Mouse (Mus musculus) lung, adult 18-20 months (tissue): ENCODE measurements around the gene Arid3b.

Experiments
- DNase-seq, 2 experiments: peaks; one replicate each; pipeline ENCODE4 v3.0.0; 2022; ENCODE audit warnings: mixed read lengths in 2 of 2

Arid3b gene

GRCm38 (mm10) chr9:57829812-57830557, 6.6 kb downstream of the Arid3b start:
- DNase-seq = no peak

- no peak for DNase-seq
These were observed 13.2 kb downstream of the Arid3b start for GRCm38 (mm10) chr9:57823397-57823796.

GRCm38 (mm10) chr9:57822812-57823211, 13.8 kb downstream of the Arid3b start:
- DNase-seq = no peak

GRCm38 (mm10) chr9:57820186-57821080, 16.2 kb downstream of the Arid3b start:
- no peak for DNase-seq

GRCm38 (mm10) chr9:57817220-57817667, 19.3 kb downstream of the Arid3b start:
- DNase-seq = peak; percentile 64 to 77

GRCm38 (mm10) chr9:57814866-57815265, 21.7 kb downstream of the Arid3b start:
- no peak for DNase-seq

GRCm38 (mm10) chr9:57814014-57814413, 22.6 kb downstream of the Arid3b start:
- no peak for DNase-seq

- DNase-seq = no peak
These were observed 24.5 kb downstream of the Arid3b start for GRCm38 (mm10) chr9:57811793-57812733.

- no peak for DNase-seq
These were observed 25.9 kb downstream of the Arid3b start for GRCm38 (mm10) chr9:57810691-57811090.

- no peak for DNase-seq
These were observed 27.8 kb downstream of the Arid3b start for GRCm38 (mm10) chr9:57808771-57809310.

GRCm38 (mm10) chr9:57807174-57807651, 29.4 kb downstream of the Arid3b start:
- no peak for DNase-seq

- no peak for DNase-seq
These were observed 30.5 kb downstream of the Arid3b start for GRCm38 (mm10) chr9:57806066-57806481.

- no peak for DNase-seq
These were observed 31.4 kb downstream of the Arid3b start for GRCm38 (mm10) chr9:57805087-57805737.

- DNase-seq = peak; percentile 40 to 60
These were observed 32.8 kb downstream of the Arid3b start for GRCm38 (mm10) chr9:57803839-57804238.

GRCm38 (mm10) chr9:57803047-57803446, 33.5 kb downstream of the Arid3b start:
- DNase-seq = peak in 1 of 2 experiments; percentile 24

- DNase-seq = peak; percentile 57 to 70
These were observed 36.1 kb downstream of the Arid3b start for GRCm38 (mm10) chr9:57800325-57800975.

GRCm38 (mm10) chr9:57798725-57799253, 37.8 kb downstream of the Arid3b start:
- DNase-seq = peak; percentile 35 to 52

- no peak for DNase-seq
These were observed 39.1 kb downstream of the Arid3b start for GRCm38 (mm10) chr9:57797456-57797855.

- DNase-seq = no peak
These were observed 46.9 kb downstream of the Arid3b start for GRCm38 (mm10) chr9:57789733-57790132.

GRCm38 (mm10) chr9:57782656-57783055, 53.9 kb downstream of the Arid3b start:
- DNase-seq = no peak

GRCm38 (mm10) chr9:57775736-57776135, 60.9 kb downstream of the Arid3b start:
- DNase-seq = no peak
